Mouse (Mus musculus) hematopoietic stem cell, adult 5-6 weeks (primary cell): ENCODE data around the gene Fcer1g. TPM values are rescaled to one million over a fixed set of nuclear protein-coding genes. Genes with fewer than 3 reads are reported as not detected.

Experiments
- ATAC-seq, 2 experiments: fragments of 125-278 bp in 1 of 2; replicated peaks in 1 of 2; 2 replicates each; pipeline ENCODE4 v1.8.0; 2016 to 2017; ENCODE audit warnings: inconsistent platforms in 2 of 2, mild to moderate bottlenecking in 2 of 2, moderate number of reproducible peaks in 2 of 2, low read depth in 1 of 2, moderate TSS enrichment in 1 of 2; ENCODE audit not compliant: low FRiP score in 2 of 2, poor library complexity in 2 of 2, severe bottlenecking in 2 of 2, insufficient read depth in 1 of 2, low TSS enrichment in 1 of 2
- total RNA-seq: library from RNA; stranded (forward); fragments of 172-1452, 232-1000 nt; gene quantifications from 2 replicates; pipeline ENCODE4 v1.2.3, GENCODE M21; 2017

Gene Fcer1g
- total RNA-seq, 1 experiment from 2014 or later: 44.5 TPM

- ATAC-seq: no peak
Observed at GRCm38 (mm10) chr1:171183025-171183424, 51.1 kb downstream of the Fcer1g start.

Other genes with a start within 250 kb of the Fcer1g start
- gene Fcgr4, start 215.4 kb downstream of the Fcer1g start, total RNA-seq: 1.1 and 6.9 TPM in 2 replicates
- 30.2 and 49.4 TPM in 2 replicates for gene Fcgr3, start 169.4 kb downstream of the Fcer1g start, total RNA-seq
- gene Cfap126, start 120.4 kb downstream of the Fcer1g start, total RNA-seq: 2.4 and 3.3 TPM in 2 replicates
- gene Sdhc, start 83.8 kb downstream of the Fcer1g start, total RNA-seq: 52.4 and 87.6 TPM in 2 replicates
- not detected in 2 replicates for gene Mpz, start 83.7 kb downstream of the Fcer1g start, total RNA-seq
- gene Pcp4l1, start 38.1 kb downstream of the Fcer1g start, total RNA-seq: 42.7 and 46.5 TPM in 2 replicates
- 0.81 and 1.5 TPM in 2 replicates for gene Nr1i3, start 20.4 kb downstream of the Fcer1g start, total RNA-seq
- 17.5 and 25.0 TPM in 2 replicates for gene Tomm40l, start 11.9 kb downstream of the Fcer1g start, total RNA-seq
- gene Apoa2, start 9.3 kb downstream of the Fcer1g start, total RNA-seq: not detected in 2 replicates
- 0.25 TPM in 1 of 2 replicates, not detected in the other for gene Adamts4, start 16.1 kb upstream of the Fcer1g start, total RNA-seq
- gene Ndufs2, start 17.0 kb upstream of the Fcer1g start, total RNA-seq: 260 and 369 TPM in 2 replicates
- gene B4galt3, start 36.0 kb upstream of the Fcer1g start, total RNA-seq: 13.7 and 43.0 TPM in 2 replicates
- gene Ppox, start 46.8 kb upstream of the Fcer1g start, total RNA-seq: 9.5 and 35.5 TPM in 2 replicates
- 26.5 and 31.8 TPM in 2 replicates for gene Usp21, start 53.6 kb upstream of the Fcer1g start, total RNA-seq
- gene Ufc1, start 60.7 kb upstream of the Fcer1g start, total RNA-seq: 56.5 and 92.4 TPM in 2 replicates
- gene Dedd, start 94.8 kb upstream of the Fcer1g start, total RNA-seq: 11.0 and 15.8 TPM in 2 replicates
- 45.7 and 55.1 TPM in 2 replicates for gene Nit1, start 111.3 kb upstream of the Fcer1g start, total RNA-seq
- gene Pfdn2, start 111.3 kb upstream of the Fcer1g start, total RNA-seq: 35.8 and 50.2 TPM in 2 replicates
- 3.5 and 5.7 TPM in 2 replicates for gene Klhdc9, start 126.4 kb upstream of the Fcer1g start, total RNA-seq
- gene Nectin4, start 135.7 kb upstream of the Fcer1g start, total RNA-seq: 5.2 and 6.2 TPM in 2 replicates
- 112 and 133 TPM in 2 replicates for gene Arhgap30, start 154.6 kb upstream of the Fcer1g start, total RNA-seq
- 47.0 and 59.5 TPM in 2 replicates for gene Usf1, start 176.9 kb upstream of the Fcer1g start, total RNA-seq
- 4.7 and 8.8 TPM in 2 replicates for gene Tstd1, start 184.5 kb upstream of the Fcer1g start, total RNA-seq
- gene F11r, start 203.2 kb upstream of the Fcer1g start, total RNA-seq: 12.1 and 13.4 TPM in 2 replicates